Mouse (Mus musculus): ENCODE measurements around the gene Ndufs6. TPM values are rescaled to one million over a fixed set of nuclear protein-coding genes. Genes with fewer than 3 reads are reported as not detected.

Ndufs6 gene
- total RNA-seq (2021) = 100 to 1,000 TPM; 433 to 453 TPM
- long read RNA-seq, experiment 1, transcript Ndufs6-202 (4 exons, 534 nt) = minor isoform, 5 of 138 reads
- long read RNA-seq, experiment 1, transcript Ndufs6-201 (4 exons, 568 nt) = major isoform, 114 of 138 reads
- long read RNA-seq, experiment 1, partial matches to known transcripts = 16 of 138 reads
- long read RNA-seq, experiment 1, other reads (novel, unspliced or antisense) = 3 of 138 reads
- long read RNA-seq, experiment 2, transcript Ndufs6-202 (4 exons, 534 nt) = minor isoform, 5 of 97 reads
- long read RNA-seq, experiment 2, transcript Ndufs6-201 (4 exons, 568 nt) = major isoform, 78 of 97 reads
- long read RNA-seq, experiment 2, partial matches to known transcripts = 12 of 97 reads
- long read RNA-seq, experiment 2, other reads (novel, unspliced or antisense) = 1 of 97 reads

- peak; percentile 94 for DNase-seq (ENCODE audit: low spot score)
Measured at GRCm38 (mm10) chr13:73327827-73328698, at the start of gene Ndufs6, which contains the start of gene Mrpl36. Gene Ndufs6, minus strand, starts transcription at chr13:73328542. Gene Mrpl36, plus strand, starts transcription at chr13:73328513.

GRCm38 (mm10) chr13:73377637-73378036 is 49.3 kb upstream of the Ndufs6 start:
- no peak for DNase-seq (ENCODE audit: low spot score)

DNA sequence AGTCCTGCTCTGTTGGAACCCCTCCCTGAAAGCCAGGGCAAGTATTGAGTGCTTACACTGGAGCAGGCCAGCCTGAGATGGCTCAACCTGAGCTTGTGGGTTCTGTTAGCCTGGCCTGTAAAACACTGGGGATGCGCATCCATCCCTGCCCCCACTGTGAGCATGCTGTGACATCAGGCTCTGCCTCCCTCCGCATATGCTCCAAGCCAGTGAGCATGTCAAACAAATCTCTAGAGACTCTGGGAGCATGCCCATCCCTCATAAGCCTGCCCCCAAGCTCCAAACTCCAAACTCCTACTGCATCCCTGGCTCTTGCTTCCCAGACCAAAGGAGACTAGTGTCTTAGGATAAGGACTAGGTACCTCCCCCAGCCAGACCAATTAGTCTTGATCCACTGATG is 46.3 kb upstream of the Ndufs6 start:
- DNase-seq (ENCODE audit: low spot score) = no peak

DNA sequence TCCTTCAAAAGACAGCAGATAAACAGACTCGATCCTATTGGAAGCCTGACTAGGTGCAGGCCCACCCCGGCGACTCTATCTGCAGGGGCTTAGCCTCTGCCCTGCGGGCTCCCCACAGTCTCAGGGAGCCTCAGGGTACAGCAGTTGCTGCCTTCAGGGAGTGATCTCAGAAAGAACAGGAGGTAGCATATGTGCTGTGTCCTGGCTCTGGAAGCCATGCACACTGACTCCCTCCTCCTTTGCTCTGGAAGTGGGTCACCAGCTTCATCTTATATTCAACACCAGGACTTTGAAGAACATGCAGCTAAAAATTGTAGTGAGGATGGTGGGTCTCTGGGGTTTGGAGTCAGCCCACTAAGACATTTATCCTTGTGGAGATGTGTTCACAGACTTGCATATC is 45.0 kb upstream of the Ndufs6 start:
- no peak for DNase-seq (ENCODE audit: low spot score)

DNA sequence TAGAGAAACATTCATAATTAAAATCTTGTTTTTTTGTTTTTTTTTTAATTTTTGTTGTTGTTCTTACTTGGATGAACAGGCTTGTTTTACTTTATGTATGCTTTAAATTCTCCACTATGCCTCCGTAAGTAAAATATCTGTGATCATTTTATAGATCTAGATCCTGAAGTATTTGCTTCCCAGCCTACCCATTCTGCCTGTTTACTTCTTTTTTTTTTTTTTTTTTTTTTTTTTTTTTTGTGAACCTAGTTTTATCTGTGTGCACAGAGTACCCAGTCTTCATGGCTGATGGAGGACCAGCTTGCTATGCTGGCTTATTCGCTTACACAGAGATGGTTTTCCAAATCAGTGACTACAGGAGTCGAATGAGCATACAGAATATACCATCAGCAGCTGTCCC is 28.8 kb upstream of the Ndufs6 start:
- DNase-seq (ENCODE audit: low spot score) = no peak

GRCm38 (mm10) chr13:73352491-73352890 is 24.1 kb upstream of the Ndufs6 start:
- no peak for DNase-seq (ENCODE audit: low spot score)

DNA sequence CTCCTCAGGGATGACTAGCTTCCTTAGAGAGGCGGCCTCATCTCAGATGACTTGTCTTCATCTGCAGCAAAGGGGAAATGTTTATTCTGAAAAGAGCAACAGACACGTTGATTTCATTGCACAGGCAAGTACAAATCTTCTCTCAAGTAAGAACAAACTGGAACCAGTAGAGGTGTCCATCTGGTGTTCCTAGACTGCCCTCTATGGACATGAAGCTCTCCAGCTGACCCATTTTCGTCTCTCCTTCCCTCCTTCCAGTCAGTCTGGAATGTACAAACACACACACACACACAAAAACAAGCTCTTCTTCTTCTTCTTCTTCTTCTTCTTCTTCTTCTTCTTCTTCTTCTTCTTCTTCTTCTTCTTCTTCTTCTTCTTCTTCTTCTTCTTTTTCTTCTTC is 23.6 kb upstream of the Ndufs6 start:
- no peak for DNase-seq (ENCODE audit: low spot score)

DNA sequence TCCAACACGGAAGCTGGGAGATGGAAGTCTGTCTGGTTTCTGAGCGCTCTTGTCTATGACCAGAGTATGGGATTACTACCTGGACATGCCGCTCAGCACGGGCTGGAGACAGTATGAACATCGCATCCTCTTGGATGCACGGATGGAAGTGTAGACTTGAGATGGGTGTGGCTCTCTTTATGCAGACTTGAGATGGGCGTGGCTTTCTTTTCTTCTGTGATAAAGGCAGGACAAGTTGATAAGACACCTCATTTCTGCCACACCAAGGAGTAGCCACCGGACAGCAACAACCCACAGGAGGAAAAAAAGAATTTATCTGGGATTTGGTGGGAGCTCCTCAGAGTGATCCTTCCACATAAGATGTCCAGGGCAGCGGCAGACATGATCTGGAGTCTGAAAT is 22.4 kb upstream of the Ndufs6 start:
- DNase-seq (ENCODE audit: low spot score) = no peak

- no peak for DNase-seq (ENCODE audit: low spot score)
Measured at GRCm38 (mm10) chr13:73347922-73348650, 19.7 kb upstream of the Ndufs6 start.

DNA sequence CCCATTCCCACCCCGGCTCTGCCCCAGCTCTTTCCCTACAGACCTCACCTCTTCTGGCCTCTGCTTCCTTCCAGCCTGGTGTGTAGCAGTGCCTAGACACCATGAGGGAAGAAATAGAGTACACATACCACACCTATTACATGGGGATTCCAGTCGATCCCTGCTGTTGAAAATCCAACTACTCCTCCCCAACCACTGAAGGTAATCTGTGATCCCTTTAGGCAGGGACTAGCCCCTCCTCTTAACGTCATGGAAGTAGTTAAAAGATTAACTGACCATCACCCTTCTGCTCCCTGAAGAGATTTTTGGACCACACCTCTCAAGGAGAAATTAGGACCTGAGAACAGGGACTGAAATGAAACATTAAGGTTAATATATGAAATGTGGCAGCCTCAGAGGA is 18.8 kb upstream of the Ndufs6 start:
- DNase-seq (ENCODE audit: low spot score) = no peak

DNA sequence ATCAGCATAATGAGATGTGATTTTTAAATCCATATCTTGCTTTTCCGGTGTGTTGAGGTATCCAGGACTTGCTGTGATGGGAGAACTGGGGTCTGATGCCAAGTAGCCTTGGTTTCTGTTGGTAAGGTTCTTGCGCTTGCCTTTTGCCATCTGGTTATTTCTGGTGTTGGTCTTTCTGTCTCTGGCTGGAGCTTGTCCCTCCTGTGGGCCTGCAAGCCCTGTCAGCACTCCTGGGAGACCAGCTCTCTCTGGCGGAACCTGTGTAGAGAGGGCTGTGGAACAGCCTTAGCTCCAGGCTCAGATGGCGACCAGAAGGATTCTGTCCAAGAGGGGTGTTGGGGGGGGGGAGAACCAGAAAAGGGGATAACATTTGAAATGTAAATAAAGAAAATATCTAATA is 18.4 kb upstream of the Ndufs6 start:
- DNase-seq (ENCODE audit: low spot score) = no peak

- DNase-seq (ENCODE audit: low spot score) = no peak
Measured at GRCm38 (mm10) chr13:73346131-73346530, 17.8 kb upstream of the Ndufs6 start.

GRCm38 (mm10) chr13:73345102-73345890 is 17.0 kb upstream of the Ndufs6 start:
- no peak for DNase-seq (ENCODE audit: low spot score)

DNA sequence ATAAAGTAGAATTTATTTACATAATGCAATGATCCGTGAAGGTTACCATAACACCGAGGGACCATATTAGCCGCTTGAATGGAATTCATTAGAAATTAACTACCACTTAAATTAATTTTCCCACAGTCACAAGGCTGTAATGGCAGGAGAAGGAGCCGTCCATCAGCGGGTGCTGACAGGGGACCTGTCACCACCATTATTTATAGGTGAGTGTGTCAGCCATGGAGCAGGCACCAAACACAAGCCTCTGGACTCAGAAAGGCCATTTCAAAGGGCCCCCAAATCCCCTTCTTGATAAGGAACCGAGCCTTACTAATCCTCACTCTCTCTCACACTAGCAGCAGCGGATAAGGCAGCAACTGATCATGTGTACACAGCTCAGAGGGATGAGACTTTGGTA is 8.4 kb upstream of the Ndufs6 start:
- DNase-seq (ENCODE audit: low spot score) = no peak

GRCm38 (mm10) chr13:73331736-73332135 is 3.4 kb upstream of the Ndufs6 start:
- DNase-seq (ENCODE audit: low spot score) = no peak

- peak; percentile 90 for DNase-seq (ENCODE audit: low spot score)
Measured at GRCm38 (mm10) chr13:73330844-73331501, 2.6 kb upstream of the Ndufs6 start.

- no peak for DNase-seq (ENCODE audit: low spot score)
Measured at GRCm38 (mm10) chr13:73323406-73323805, 4.9 kb downstream of the Ndufs6 start.

DNA sequence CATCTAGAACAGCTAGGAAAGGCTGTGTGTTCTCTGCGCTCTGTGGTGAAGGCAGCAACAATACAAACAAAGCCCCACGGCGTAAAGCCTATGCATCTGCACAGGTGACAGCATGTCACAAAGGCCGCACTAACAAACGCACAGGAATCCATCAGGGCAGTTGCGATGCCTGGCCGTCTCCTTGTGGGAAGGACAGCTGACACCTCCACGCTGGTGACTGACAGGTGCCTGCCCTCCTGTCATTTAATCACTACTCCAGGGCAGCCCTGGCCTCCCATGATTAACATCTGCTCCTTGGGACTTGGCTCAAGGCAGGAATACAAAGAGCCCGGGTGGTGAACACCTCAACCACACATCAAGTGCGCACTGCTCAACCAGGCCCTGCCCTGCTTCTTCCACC is 5.7 kb downstream of the Ndufs6 start:
- DNase-seq (ENCODE audit: low spot score) = peak; percentile 29

DNA sequence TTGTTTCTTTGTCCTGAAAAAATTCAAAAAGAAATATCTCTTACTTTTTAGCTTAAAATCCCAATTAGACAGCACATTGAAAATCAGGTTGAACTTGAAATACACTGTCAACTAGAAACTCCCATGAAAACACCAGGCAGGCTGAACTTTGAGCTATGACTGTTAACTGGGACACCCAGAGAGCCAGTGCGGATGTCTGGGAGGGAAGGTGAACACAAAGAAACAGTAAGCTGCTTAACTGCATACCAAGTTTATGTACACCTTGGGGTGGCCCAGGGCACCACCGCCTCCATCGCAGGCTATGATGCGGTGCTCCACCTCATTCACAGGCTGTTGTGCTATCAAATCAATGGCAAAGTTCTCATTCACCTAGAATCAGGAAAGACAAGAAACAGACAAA is 8.3 kb downstream of the Ndufs6 start:
- no peak for DNase-seq (ENCODE audit: low spot score)

DNA sequence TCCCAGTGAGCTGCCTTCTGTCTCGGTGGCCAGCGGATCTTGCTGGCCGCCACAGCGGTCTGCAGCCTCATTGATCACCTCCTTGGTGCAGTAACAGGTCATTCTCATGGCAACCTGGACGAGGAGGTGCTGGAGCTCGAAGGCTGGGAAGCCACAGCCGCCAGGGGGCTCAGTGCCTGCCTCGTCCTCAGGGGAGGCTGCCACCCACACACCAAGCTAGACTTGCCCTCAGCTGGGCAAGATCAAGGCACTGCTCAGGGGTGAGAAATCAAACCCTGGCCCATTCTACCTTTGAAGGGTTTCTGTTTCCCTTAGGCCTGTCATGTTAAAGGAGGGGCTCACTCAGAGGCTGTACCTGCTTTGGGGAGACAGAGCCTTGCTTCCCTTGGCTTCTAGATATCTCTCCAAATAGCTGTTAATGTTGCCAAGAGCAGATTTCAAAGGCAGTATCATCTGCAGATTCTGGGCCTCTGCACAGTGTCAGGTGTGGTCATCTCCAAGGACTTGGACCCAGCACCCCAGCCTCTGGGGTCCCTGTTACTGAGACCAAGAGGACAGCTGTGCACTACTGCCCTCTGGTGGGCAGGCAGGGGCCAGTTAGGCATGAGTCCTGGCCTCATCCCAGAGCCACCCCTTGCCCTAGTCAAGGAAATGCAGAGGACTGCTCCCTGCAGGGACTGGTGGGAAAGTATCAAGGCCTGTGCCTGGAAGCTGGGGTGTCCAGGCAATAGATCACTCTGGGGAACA is 18.0 kb downstream of the Ndufs6 start:
- DNase-seq (ENCODE audit: low spot score) = no peak
